Mouse (Mus musculus): ENCODE measurements around the gene Dlg2. TPM values are rescaled to one million over a fixed set of nuclear protein-coding genes. Genes with fewer than 3 reads are reported as not detected.

Gene Dlg2
- total RNA-seq, 2 experiments from 2014 or later, result 394 to 431 TPM

GRCm38 (mm10) chr7:91045742-91046098 is 569.2 kb downstream of the Dlg2 start:
- intact Hi-C loops (cut with DNase I), result no loop called here
- DNase-seq (ENCODE audit: low spot score in 2 of 2), result no peak

- peak in 1 of 2 experiments; percentile 13 for DNase-seq (ENCODE audit: low spot score in 2 of 2)
- intact Hi-C loops (cut with DNase I), result no loop called here
Measured at GRCm38 (mm10) chr7:91063297-91064040, 587.0 kb downstream of the Dlg2 start.

- intact Hi-C loops (cut with DNase I), result no loop called here
- peak in 1 of 2 experiments; percentile 42 for DNase-seq (ENCODE audit: low spot score in 2 of 2)
Measured at GRCm38 (mm10) chr7:91071751-91072707, 595.6 kb downstream of the Dlg2 start.

GRCm38 (mm10) chr7:91086071-91086470 is 609.6 kb downstream of the Dlg2 start:
- intact Hi-C loops (cut with DNase I), result no loop called here
- no peak for DNase-seq (ENCODE audit: low spot score in 2 of 2)

GRCm38 (mm10) chr7:91089211-91089930 is 612.9 kb downstream of the Dlg2 start:
- intact Hi-C loops (cut with DNase I), result no loop called here
- DNase-seq (ENCODE audit: low spot score in 2 of 2), result peak; percentile 51 to 75

- intact Hi-C loops (cut with DNase I), result loop anchor here (5.0 to 10.0 kb wide), 2 partner anchors 117 to 576 kb away; no protein-coding TSS in a partner anchor
- DNase-seq (ENCODE audit: low spot score in 2 of 2), result peak; percentile 24 to 59
Measured at GRCm38 (mm10) chr7:91090317-91090829, 613.9 kb downstream of the Dlg2 start.

- peak in 1 of 2 experiments; percentile 36 for DNase-seq (ENCODE audit: low spot score in 2 of 2)
- intact Hi-C loops (cut with DNase I), result loop anchor here (5.0 to 10.0 kb wide), 2 partner anchors 116 to 576 kb away; no protein-coding TSS in a partner anchor
Measured at GRCm38 (mm10) chr7:91090830-91091683, 614.6 kb downstream of the Dlg2 start.

GRCm38 (mm10) chr7:91096467-91096866 is 620.0 kb downstream of the Dlg2 start:
- intact Hi-C loops (cut with DNase I), result loop anchor here (10.0 kb wide), 1 partner anchor 582 kb away; no protein-coding TSS in a partner anchor
- no peak for DNase-seq (ENCODE audit: low spot score in 2 of 2)

- intact Hi-C loops (cut with DNase I), result loop anchor here (10.0 kb wide), 1 partner anchor 584 kb away; no protein-coding TSS in a partner anchor
- DNase-seq (ENCODE audit: low spot score in 2 of 2), result no peak
Measured at GRCm38 (mm10) chr7:91098521-91098920, 622.0 kb downstream of the Dlg2 start.

GRCm38 (mm10) chr7:91109575-91109974 is 633.1 kb downstream of the Dlg2 start:
- intact Hi-C loops (cut with DNase I), result no loop called here
- DNase-seq (ENCODE audit: low spot score in 2 of 2), result no peak

GRCm38 (mm10) chr7:91132128-91132527 is 655.7 kb downstream of the Dlg2 start:
- intact Hi-C loops (cut with DNase I), result no loop called here
- DNase-seq (ENCODE audit: low spot score in 2 of 2), result peak in 1 of 2 experiments; percentile 15

GRCm38 (mm10) chr7:91154096-91154495 is 677.6 kb downstream of the Dlg2 start:
- no peak for DNase-seq (ENCODE audit: low spot score in 2 of 2)
- intact Hi-C loops (cut with DNase I), result no loop called here

GRCm38 (mm10) chr7:91159144-91159543 is 682.7 kb downstream of the Dlg2 start:
- DNase-seq (ENCODE audit: low spot score in 2 of 2), result no peak
- intact Hi-C loops (cut with DNase I), result no loop called here

- intact Hi-C loops (cut with DNase I), result no loop called here
- DNase-seq (ENCODE audit: low spot score in 2 of 2), result no peak
Measured at GRCm38 (mm10) chr7:91161643-91162175, 685.2 kb downstream of the Dlg2 start.

- intact Hi-C loops (cut with DNase I), result no loop called here
- DNase-seq (ENCODE audit: low spot score in 2 of 2), result no peak
Measured at GRCm38 (mm10) chr7:91173560-91173959, 697.1 kb downstream of the Dlg2 start.

- no peak for DNase-seq (ENCODE audit: low spot score in 2 of 2)
- intact Hi-C loops (cut with DNase I), result no loop called here
Measured at GRCm38 (mm10) chr7:91188211-91188610, 711.7 kb downstream of the Dlg2 start.

- DNase-seq (ENCODE audit: low spot score in 2 of 2), result peak in 1 of 2 experiments; percentile 58
- intact Hi-C loops (cut with DNase I), result no loop called here
Measured at GRCm38 (mm10) chr7:91199372-91199771, 722.9 kb downstream of the Dlg2 start.
